Mouse (Mus musculus) olfactory bulb, adult 2 months (tissue): ENCODE data around the gene Cox6a2. TPM values are rescaled to one million over a fixed set of nuclear protein-coding genes. Genes with fewer than 3 reads are reported as not detected.

Experiments used
- H3K27ac ChIP-seq: fragments of 200-500 bp; 2 replicates; pipeline ENCODE4 v1.5.1; 2012; ENCODE audit warnings: low read depth, low read length; ENCODE audit not compliant: insufficient read depth
- H3K4me1 ChIP-seq: fragments of 200-500 bp; 2 replicates; pipeline ENCODE4 v1.6.1; 2012; ENCODE audit warnings: low read length; ENCODE audit not compliant: control insufficient read depth, insufficient read depth
- H3K4me3 ChIP-seq: fragments of 200-500 bp; 2 replicates; pipeline ENCODE4 v1.5.1; 2012; ENCODE audit warnings: mild to moderate bottlenecking, low read depth, low read length, moderate library complexity; ENCODE audit not compliant: insufficient read depth
- CTCF ChIP-seq: fragments of 200-500 bp; IDR thresholded peaks from 2 replicates; pipeline ENCODE4 v1.5.1; 2012; ENCODE audit warnings: low read depth, mild to moderate bottlenecking, low read length, moderate library complexity; ENCODE audit not compliant: insufficient read depth
- POLR2A ChIP-seq: fragments of 200-500 bp; IDR thresholded peaks from 2 replicates; pipeline ENCODE4 v1.6.1; 2012; ENCODE audit warnings: mild to moderate bottlenecking, low read depth, low read length, moderate library complexity; ENCODE audit not compliant: insufficient read depth
- WGBS: fragments of 180-500 bp; shearing (Covaris S2); methylation state at CpG from one replicate; pipeline ENCODE4 v1.1.7; 2018; 5-methylcytosine and 5-hydroxymethylcytosine counted together
- polyA plus RNA-seq: library from polyadenylated mRNA; stranded (reverse); fragments of >200 nt; gene quantifications from 2 replicates; pipeline ENCODE4 v1.2.4, GENCODE M21; 2012; ENCODE audit warnings: low replicate concordance; ENCODE audit not compliant: missing spikeins, insufficient read depth, insufficient read length

The Cox6a2 gene
- polyA plus RNA-seq, result not detected in 2 replicates

- WGBS, result 88% methylated on average over 6 of the region's 6 CpGs
- Histone ChIP-seq H3K4me1 (no peaks in the 10 kb centered on the region), H3K4me3 (no peak within 1 kb of the TSS), H3K27ac (no peak within 1 kb of the TSS)
- TF ChIP-seq CTCF, result no peak
- TF ChIP-seq POLR2A, result no peak
Observed at GRCm38 (mm10) chr7:128206152-128206551, at the start of gene Cox6a2. Gene Cox6a2 (minus strand): TSS chr7:128206387.

GRCm38 (mm10) chr7:128255757-128256156 is 49.6 kb upstream of the Cox6a2 start:
- H3K4me3 ChIP-seq, result no peak overlapping the region
- no peak for TF ChIP-seq POLR2A
- TF ChIP-seq CTCF, result no peak
- no peak overlapping the region for H3K27ac ChIP-seq
- H3K4me1 ChIP-seq, result peaks cover 15% of the 10 kb centered on the region
- 97% methylated on average over 5 of the region's 5 CpGs for WGBS

- Histone ChIP-seq H3K4me3 (no peak overlapping the region), H3K4me1 (peaks cover 15% of the 10 kb centered on the region), H3K27ac (no peak overlapping the region)
- 76% methylated on average over 2 of the region's 2 CpGs for WGBS
- TF ChIP-seq CTCF (no peak), POLR2A (no peak)
Observed at GRCm38 (mm10) chr7:128254978-128255377, 48.8 kb upstream of the Cox6a2 start.

GRCm38 (mm10) chr7:128252609-128253008 is 46.4 kb upstream of the Cox6a2 start:
- WGBS, result 6% methylated on average over 24 of the region's 24 CpGs
- no peak for TF ChIP-seq POLR2A
- no peak for TF ChIP-seq CTCF
- peaks cover 15% of the 10 kb centered on the region for H3K4me1 ChIP-seq
- no peak overlapping the region for H3K27ac ChIP-seq
- H3K4me3 ChIP-seq, result peak overlapping the region; percentile 31

- Histone ChIP-seq H3K4me1 (peaks cover 17% of the 10 kb centered on the region), H3K27ac (no peak overlapping the region), H3K4me3 (no peak overlapping the region)
- no peak for TF ChIP-seq POLR2A
- 55% methylated on average over 12 of the region's 12 CpGs for WGBS
Observed at GRCm38 (mm10) chr7:128251946-128252345, 45.8 kb upstream of the Cox6a2 start.

GRCm38 (mm10) chr7:128249998-128250397 is 43.8 kb upstream of the Cox6a2 start:
- TF ChIP-seq CTCF (no peak), POLR2A (no peak)
- 92% methylated on average over 5 of the region's 5 CpGs for WGBS
- H3K27ac ChIP-seq, result no peak overlapping the region
- peaks cover 22% of the 10 kb centered on the region for H3K4me1 ChIP-seq
- H3K4me3 ChIP-seq, result no peak overlapping the region

GRCm38 (mm10) chr7:128248081-128249042 is 42.2 kb upstream of the Cox6a2 start:
- H3K4me3 ChIP-seq, result no peak overlapping the region
- peaks cover 22% of the 10 kb centered on the region for H3K4me1 ChIP-seq
- WGBS, result 88% methylated on average over 10 of the region's 10 CpGs
- no peak for TF ChIP-seq POLR2A
- TF ChIP-seq CTCF, result no peak
- no peak overlapping the region for H3K27ac ChIP-seq

GRCm38 (mm10) chr7:128247443-128247842 is 41.3 kb upstream of the Cox6a2 start:
- WGBS, result 1% methylated on average over 13 of the region's 13 CpGs
- peak overlapping the region; percentile 35; the same call in 1 of the 2 replicates for H3K27ac ChIP-seq
- H3K4me3 ChIP-seq, result peak overlapping the region; percentile 40
- H3K4me1 ChIP-seq, result peaks cover 13% of the 10 kb centered on the region
- TF ChIP-seq POLR2A (no peak), CTCF (0 out of 2 replicates have a peak, but pooled peaks have one; percentile 27)
